In genomic region chr11:75652942-75653684, GRCm38 (mm10) we compare ENCODE assay signal across 7 mouse cellular contexts. TPM values are rescaled to one million over a fixed set of nuclear protein-coding genes. Genes with fewer than 3 reads are reported as not detected.
A peak's percentile ranks its signal among the peaks of the same experiment; 100 is the strongest.
DNase-seq lines count a peak whose midpoint lies in the region; ATAC-seq lines count a peak whose summit lies in the region.

No protein-coding gene starts in this region.

- DNase-seq in ES-CJ7 (ENCODE audit: low read depth, low spot score) (peak; percentile 35), adipocyte (ENCODE audit: low spot score) (peak; percentile 81)
- peak; percentile 69 for DNase-seq in kidney, postnatal 14 days
- DNase-seq in natural killer cell, adult 2 months (ENCODE audit: low spot score in 2 of 2) = no peak
- DNase-seq in gastrocnemius, postnatal 10 days = no peak

- 27% methylated on average over 14 of the region's 14 CpGs for WGBS in heart, embryonic 13.5 days

- peak overlapping the region; percentile 94 for H3K9ac ChIP-seq in heart, embryonic 13.5 days

- H3K27me3 ChIP-seq in heart, embryonic 13.5 days (replicated peaks) = no peaks in the 10 kb centered on the region
- H3K27me3 ChIP-seq in megakaryocyte, embryonic 14.5 days (replicated peaks) = no peaks in the 10 kb centered on the region

- peak overlapping the region; percentile 95 for H3K27ac ChIP-seq in heart, embryonic 13.5 days (replicated peaks)

- peak overlapping the region; percentile 78 for H3K4me3 ChIP-seq in heart, embryonic 13.5 days
- H3K4me3 ChIP-seq in megakaryocyte, embryonic 14.5 days (replicated peaks) = peak overlapping the region; percentile 100

- H3K4me2 ChIP-seq in heart, embryonic 13.5 days = peak overlapping the region; percentile 88

- H3K36me3 ChIP-seq in heart, embryonic 13.5 days = peaks cover 9% of the 10 kb centered on the region
- H3K36me3 ChIP-seq in megakaryocyte, embryonic 14.5 days (replicated peaks; ENCODE audit: low read length) = peaks cover 19% of the 10 kb centered on the region

- no peak for ATAC-seq in heart, embryonic 13.5 days (ENCODE audit: extremely low read depth, insufficient number of reproducible peaks, low FRiP score, low TSS enrichment)

- peaks cover 76% of the 10 kb centered on the region for H3K4me1 ChIP-seq in heart, embryonic 13.5 days
- H3K4me1 ChIP-seq in megakaryocyte, embryonic 14.5 days = peaks cover 91% of the 10 kb centered on the region

- no peaks in the 10 kb centered on the region for H3K9me3 ChIP-seq in heart, embryonic 13.5 days
- no peaks in the 10 kb centered on the region for H3K9me3 ChIP-seq in megakaryocyte, embryonic 14.5 days

RNA-seq across cellular contexts. Expression of gene Myo1c, which starts 2.8 kb away (rescaled TPM):
- 58.4 and 58.7 TPM in 2 replicates for polyA plus RNA-seq in heart, embryonic 13.5 days (2015; fragmentation: Nextera tagmentation; extraction: Ambion mirVana)
- 28.1 and 63.4 TPM in 2 replicates for polyA plus RNA-seq in megakaryocyte, embryonic 14.5 days (2012; ENCODE audit: insufficient read depth, low replicate concordance)
- total RNA-seq in gastrocnemius, postnatal 10 days (2021) = 10 to 100 TPM; 56.3 to 65.1 TPM

RNA-seq across cellular contexts. Expression of gene Inpp5k, which starts 22.3 kb away (rescaled TPM):
- 18.9 and 20.9 TPM in 2 replicates for polyA plus RNA-seq in heart, embryonic 13.5 days (2015; fragmentation: Nextera tagmentation; extraction: Ambion mirVana)
- polyA plus RNA-seq in megakaryocyte, embryonic 14.5 days (2012; ENCODE audit: insufficient read depth, low replicate concordance) = 38.5 and 43.3 TPM in 2 replicates
- 10 to 100 TPM; 22.5 to 23.3 TPM for total RNA-seq in gastrocnemius, postnatal 10 days (2021)

RNA-seq across cellular contexts. Expression of gene Crk, which starts 25.9 kb away (rescaled TPM):
- 84.8 and 93.1 TPM in 2 replicates for polyA plus RNA-seq in heart, embryonic 13.5 days (2015; fragmentation: Nextera tagmentation; extraction: Ambion mirVana)
- polyA plus RNA-seq in megakaryocyte, embryonic 14.5 days (2012; ENCODE audit: insufficient read depth, low replicate concordance) = 62.5 and 120 TPM in 2 replicates
- total RNA-seq in gastrocnemius, postnatal 10 days (2021) = 10 to 100 TPM; 53.0 to 59.8 TPM

Comparison
In these comparisons a context has a peak if more than half of its experiments do, and no peak if none do; other contexts are left out.
1. DNase-seq: peak in ES-CJ7 (single experiment), adipocyte (single experiment) and kidney, postnatal 14 days (single experiment); none in natural killer cell, adult 2 months (0 of 2) and gastrocnemius, postnatal 10 days (single experiment).